Mouse (Mus musculus) bone marrow macrophage, adult 2 months (primary cell): ENCODE measurements around the gene C2cd4c.

Source experiments
- CTCF ChIP-seq: IDR thresholded peaks from 2 replicates; pipeline ENCODE4 v1.5.1; 2012; ENCODE audit warnings: low read depth, mild to moderate bottlenecking, low read length, moderate library complexity
- POLR2A ChIP-seq: IDR thresholded peaks from 2 replicates; pipeline ENCODE4 v1.6.1; 2012; ENCODE audit warnings: mild to moderate bottlenecking, low read depth, low read length, borderline replicate concordance

DNA sequence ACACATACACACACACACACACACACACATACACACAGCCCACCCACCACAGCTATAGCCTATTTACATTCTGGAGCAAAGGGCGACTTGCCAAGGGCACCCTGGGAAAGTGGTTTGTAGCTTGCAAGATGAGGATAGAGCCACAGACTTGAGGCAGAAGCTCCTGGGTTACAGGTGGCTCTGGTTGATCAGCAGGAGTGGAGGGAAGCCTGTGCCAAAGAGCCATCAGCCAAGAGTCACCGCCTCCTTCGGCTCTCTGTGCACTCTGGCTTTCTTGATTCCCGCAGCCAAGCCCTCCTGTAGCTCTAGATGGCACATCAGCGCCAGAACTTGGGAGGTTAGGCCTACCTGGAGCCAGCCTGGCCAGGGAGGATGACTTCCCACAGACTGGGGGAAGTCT lies 2.5 kb downstream of the C2cd4c start:
- TF ChIP-seq CTCF (no peak), POLR2A (no peak)
